Mouse (Mus musculus): Measurements from ENCODE around the gene Ubac2. TPM values are rescaled to one million over a fixed set of nuclear protein-coding genes. Genes with fewer than 3 reads are reported as not detected.

Gene Ubac2
- polyA plus RNA-seq, 1 experiment from 2014 or later, result 38.5 TPM

GRCm38 (mm10) chr14:121896126-121897090 is 18.0 kb downstream of the Ubac2 start:
- H3K4me3 ChIP-seq (ENCODE audit: low read depth, low read length), result no peak overlapping the region
- H3K4me2 ChIP-seq (replicated peaks; ENCODE audit: low read depth), result no peak overlapping the region
- H3K9me3 ChIP-seq (ENCODE audit: control insufficient read depth, low read length), result no peaks in the 10 kb centered on the region
- H3K27me3 ChIP-seq (ENCODE audit: control insufficient read depth, insufficient read depth, low read length), result no peaks in the 10 kb centered on the region
- no peaks in the 10 kb centered on the region for H3K4me1 ChIP-seq (replicated peaks; ENCODE audit: control insufficient read depth, insufficient read depth)
- TF ChIP-seq EP300 (optimal IDR thresholded peaks at IDR 0.05), result no peak
- no peak for TF ChIP-seq CTCF (IDR thresholded peaks at IDR 0.05; ENCODE audit: low read depth)
- DNase-seq (ENCODE audit: low spot score) (no peak), ATAC-seq (ENCODE audit: low FRiP score, low TSS enrichment) (no peak)
- H3K36me3 ChIP-seq (ENCODE audit: control insufficient read depth, insufficient read depth, low read length), result no peaks in the 10 kb centered on the region
- H3K9ac ChIP-seq (ENCODE audit: low read length), result no peak overlapping the region
- WGBS, result 42% methylated on average over 6 of the region's 6 CpGs
- H3K27ac ChIP-seq (replicated peaks), result no peak overlapping the region

- DNase-seq (ENCODE audit: low spot score) (no peak), ATAC-seq (ENCODE audit: low FRiP score, low TSS enrichment) (no peak)
- Histone ChIP-seq H3K9ac (ENCODE audit: low read length) (no peak overlapping the region), H3K4me1 (replicated peaks; ENCODE audit: control insufficient read depth, insufficient read depth) (no peaks in the 10 kb centered on the region), H3K9me3 (ENCODE audit: control insufficient read depth, low read length) (no peaks in the 10 kb centered on the region), H3K4me3 (ENCODE audit: low read depth, low read length) (no peak overlapping the region), H3K4me2 (replicated peaks; ENCODE audit: low read depth) (no peak overlapping the region), H3K27ac (replicated peaks) (no peak overlapping the region), H3K27me3 (ENCODE audit: control insufficient read depth, insufficient read depth, low read length) (no peaks in the 10 kb centered on the region), H3K36me3 (ENCODE audit: control insufficient read depth, insufficient read depth, low read length) (no peaks in the 10 kb centered on the region)
- TF ChIP-seq EP300 (optimal IDR thresholded peaks at IDR 0.05), result no peak
- TF ChIP-seq CTCF (IDR thresholded peaks at IDR 0.05; ENCODE audit: low read depth), result no peak
- 79% methylated on average over 2 of the region's 2 CpGs for WGBS
Measured at GRCm38 (mm10) chr14:121897773-121898172, 19.4 kb downstream of the Ubac2 start.

- DNase-seq (ENCODE audit: low spot score) (no peak), ATAC-seq (ENCODE audit: low FRiP score, low TSS enrichment) (no peak)
- H3K4me3 ChIP-seq (ENCODE audit: low read depth, low read length), result no peak overlapping the region
- no peak for TF ChIP-seq EP300 (optimal IDR thresholded peaks at IDR 0.05)
- TF ChIP-seq CTCF (IDR thresholded peaks at IDR 0.05; ENCODE audit: low read depth), result no peak
- WGBS, result 84% methylated on average over 11 of the region's 11 CpGs
- H3K27me3 ChIP-seq (ENCODE audit: control insufficient read depth, insufficient read depth, low read length), result no peaks in the 10 kb centered on the region
- no peak overlapping the region for H3K4me2 ChIP-seq (replicated peaks; ENCODE audit: low read depth)
- no peaks in the 10 kb centered on the region for H3K36me3 ChIP-seq (ENCODE audit: control insufficient read depth, insufficient read depth, low read length)
- H3K4me1 ChIP-seq (replicated peaks; ENCODE audit: control insufficient read depth, insufficient read depth), result no peaks in the 10 kb centered on the region
- no peak overlapping the region for H3K27ac ChIP-seq (replicated peaks)
- H3K9me3 ChIP-seq (ENCODE audit: control insufficient read depth, low read length), result no peaks in the 10 kb centered on the region
- H3K9ac ChIP-seq (ENCODE audit: low read length), result no peak overlapping the region
Measured at GRCm38 (mm10) chr14:121898509-121898908, 20.1 kb downstream of the Ubac2 start.

GRCm38 (mm10) chr14:121899071-121899470 is 20.7 kb downstream of the Ubac2 start:
- no peak for DNase-seq (ENCODE audit: low spot score)
- Histone ChIP-seq H3K9me3 (ENCODE audit: control insufficient read depth, low read length) (no peaks in the 10 kb centered on the region), H3K4me1 (replicated peaks; ENCODE audit: control insufficient read depth, insufficient read depth) (no peaks in the 10 kb centered on the region), H3K4me2 (replicated peaks; ENCODE audit: low read depth) (no peak overlapping the region), H3K36me3 (ENCODE audit: control insufficient read depth, insufficient read depth, low read length) (no peaks in the 10 kb centered on the region), H3K27ac (replicated peaks) (no peak overlapping the region), H3K4me3 (ENCODE audit: low read depth, low read length) (no peak overlapping the region), H3K27me3 (ENCODE audit: control insufficient read depth, insufficient read depth, low read length) (no peaks in the 10 kb centered on the region), H3K9ac (ENCODE audit: low read length) (no peak overlapping the region)
- TF ChIP-seq EP300 (optimal IDR thresholded peaks at IDR 0.05), result no peak
- TF ChIP-seq CTCF (IDR thresholded peaks at IDR 0.05; ENCODE audit: low read depth), result no peak
- 55% methylated on average over 3 of the region's 3 CpGs for WGBS
- no peak for ATAC-seq (ENCODE audit: low FRiP score, low TSS enrichment)

GRCm38 (mm10) chr14:121901511-121901910 is 23.1 kb downstream of the Ubac2 start:
- no peak overlapping the region for H3K4me3 ChIP-seq (ENCODE audit: low read depth, low read length)
- H3K9ac ChIP-seq (ENCODE audit: low read length), result no peak overlapping the region
- DNase-seq (ENCODE audit: low spot score) (no peak), ATAC-seq (ENCODE audit: low FRiP score, low TSS enrichment) (no peak)
- H3K4me2 ChIP-seq (replicated peaks; ENCODE audit: low read depth), result no peak overlapping the region
- TF ChIP-seq EP300 (optimal IDR thresholded peaks at IDR 0.05) (no peak), CTCF (IDR thresholded peaks at IDR 0.05; ENCODE audit: low read depth) (no peak)
- H3K27ac ChIP-seq (replicated peaks), result no peak overlapping the region
- no peaks in the 10 kb centered on the region for H3K27me3 ChIP-seq (ENCODE audit: control insufficient read depth, insufficient read depth, low read length)
- H3K36me3 ChIP-seq (ENCODE audit: control insufficient read depth, insufficient read depth, low read length), result no peaks in the 10 kb centered on the region
- H3K9me3 ChIP-seq (ENCODE audit: control insufficient read depth, low read length), result no peaks in the 10 kb centered on the region
- 94% methylated on average over 6 of the region's 6 CpGs for WGBS
- H3K4me1 ChIP-seq (replicated peaks; ENCODE audit: control insufficient read depth, insufficient read depth), result no peaks in the 10 kb centered on the region

GRCm38 (mm10) chr14:121903381-121903876 is 25.0 kb downstream of the Ubac2 start:
- 81% methylated on average over 7 of the region's 7 CpGs for WGBS

More at GRCm38 (mm10) chr14:121903381-121903876, 25.0 kb downstream of the Ubac2 start:
- Histone ChIP-seq H3K9me3 (ENCODE audit: control insufficient read depth, low read length) (no peaks in the 10 kb centered on the region), H3K4me3 (ENCODE audit: low read depth, low read length) (no peak overlapping the region), H3K27ac (replicated peaks) (no peak overlapping the region), H3K4me2 (replicated peaks; ENCODE audit: low read depth) (no peak overlapping the region), H3K36me3 (ENCODE audit: control insufficient read depth, insufficient read depth, low read length) (peaks cover 6% of the 10 kb centered on the region; the same call in 1 of the 2 replicates), H3K27me3 (ENCODE audit: control insufficient read depth, insufficient read depth, low read length) (no peaks in the 10 kb centered on the region), H3K9ac (ENCODE audit: low read length) (no peak overlapping the region), H3K4me1 (replicated peaks; ENCODE audit: control insufficient read depth, insufficient read depth) (no peaks in the 10 kb centered on the region)
- TF ChIP-seq CTCF (IDR thresholded peaks at IDR 0.05; ENCODE audit: low read depth) (no peak), EP300 (optimal IDR thresholded peaks at IDR 0.05) (no peak)
- DNase-seq (ENCODE audit: low spot score), result no peak
- ATAC-seq (ENCODE audit: low FRiP score, low TSS enrichment), result no peak
